Mouse (Mus musculus) midbrain, embryonic 11.5 days (tissue): ENCODE data around the gene Gm49380. TPM values are rescaled to one million over a fixed set of nuclear protein-coding genes. Genes with fewer than 3 reads are reported as not detected.
A peak's percentile ranks its signal among the peaks of the same experiment; 100 is the strongest.

Experiments used
- ATAC-seq: fragments of 200-750 bp; cut with Nextera tagmentation; 2 replicates; pipeline ENCODE4 v1.8.0; 2017; ENCODE audit warnings: moderate TSS enrichment, moderate library complexity; ENCODE audit not compliant: low FRiP score
- DNase-seq: peaks from one replicate; pipeline ENCODE4 v3.0.0; 2015; ENCODE audit warnings: low spot score; ENCODE audit errors: missing footprints
- H3K27ac ChIP-seq: fragments of 300-500 bp; sonication (generic); 2 replicates; pipeline ENCODE4 v1.5.1; 2014; ENCODE audit warnings: low read depth, low read length
- H3K27me3 ChIP-seq: fragments of 300-500 bp; sonication (generic); 2 replicates; pipeline ENCODE4 v1.6.1; 2014; ENCODE audit warnings: mild to moderate bottlenecking, low read length, moderate library complexity, mixed read lengths; ENCODE audit not compliant: control insufficient read depth, insufficient read depth
- H3K36me3 ChIP-seq: fragments of 300-500 bp; sonication (generic); 2 replicates; pipeline ENCODE4 v1.6.1; 2014; ENCODE audit warnings: mild to moderate bottlenecking, low read length, moderate library complexity, mixed read lengths; ENCODE audit not compliant: control insufficient read depth, insufficient read depth
- H3K4me1 ChIP-seq: fragments of 300-500 bp; sonication (generic); 2 replicates; pipeline ENCODE4 v1.6.1; 2014; ENCODE audit warnings: low read length; ENCODE audit not compliant: control insufficient read depth, insufficient read depth
- H3K4me2 ChIP-seq: fragments of 300-500 bp; sonication (generic); 2 replicates; pipeline ENCODE4 v1.6.1; 2014; ENCODE audit warnings: mild to moderate bottlenecking, moderate library complexity
- H3K4me3 ChIP-seq: fragments of 300-500 bp; sonication (generic); 2 replicates; pipeline ENCODE4 v1.5.1; 2014; ENCODE audit warnings: low read depth, low read length
- H3K9ac ChIP-seq: fragments of 300-500 bp; sonication (generic); 2 replicates; pipeline ENCODE4 v1.6.1; 2014; ENCODE audit warnings: low read length
- H3K9me3 ChIP-seq: fragments of 300-500 bp; sonication (generic); 2 replicates; pipeline ENCODE4 v1.6.1; 2016; ENCODE audit warnings: low read length; ENCODE audit not compliant: control insufficient read depth
- WGBS: fragments of 180-500 bp; shearing (Covaris S2); extraction: QIAGEN DNeasy Blood & Tissue Kit; methylation state at CpG from one replicate; pipeline ENCODE4 v1.1.7; 2014; 5-methylcytosine and 5-hydroxymethylcytosine counted together
- polyA plus RNA-seq: library from polyadenylated mRNA; unstranded; fragments of >200 nt; fragmentation: Nextera tagmentation; extraction: Ambion mirVana; gene quantifications from 2 replicates; pipeline ENCODE4 v1.2.1, GENCODE M21; 2014

The Gm49380 gene
- polyA plus RNA-seq: 0.23 and 0.36 TPM in 2 replicates

DNA sequence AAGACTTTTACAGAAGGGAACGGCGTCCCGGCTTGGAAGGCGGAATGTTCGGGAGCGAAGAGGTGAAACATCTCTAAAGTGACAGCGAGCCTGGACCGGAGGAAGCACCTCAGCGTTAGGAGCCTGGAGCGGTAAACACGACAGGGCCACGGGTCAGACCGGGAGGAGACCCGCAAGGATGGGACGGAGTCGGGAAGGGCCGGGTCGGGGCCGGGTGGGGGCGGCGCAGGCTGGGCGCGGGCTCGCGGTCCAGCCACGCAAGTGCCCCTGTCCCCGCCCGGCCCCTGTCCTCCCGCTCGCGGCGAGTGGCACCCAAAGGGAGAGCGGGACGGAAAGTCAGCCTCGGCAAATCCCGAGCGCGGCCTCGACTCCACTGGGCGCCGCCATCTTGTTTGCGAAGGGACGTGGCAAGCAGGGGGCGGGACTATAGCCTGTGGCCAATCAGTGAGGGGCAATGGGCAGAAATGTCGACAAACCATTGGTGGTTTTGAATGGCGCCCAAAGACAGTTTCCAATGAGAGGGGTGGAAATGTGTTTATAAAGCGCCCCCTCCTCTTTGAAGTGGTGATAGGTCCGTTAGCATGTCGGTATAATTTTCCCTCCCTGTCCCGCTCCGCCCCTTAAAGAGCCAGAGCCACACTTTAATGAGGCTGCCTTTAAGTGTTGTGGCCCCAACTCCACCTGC, at the start of gene Gm49380, which contains the start of gene Rnf26:
Gene Gm49380 (minus strand): TSS at position 396 of the 685 bp plus-strand sequence.
Gene Rnf26 (minus strand): TSS at position 413 of the 685 bp plus-strand sequence.
- peaks cover 22% of the 10 kb centered on the region for H3K4me1 ChIP-seq
- ATAC-seq: peak; percentile 95
- H3K27me3 ChIP-seq: no peaks in the 10 kb centered on the region
- 2% methylated on average over 47 of the region's 51 CpGs for WGBS
- peak within 1 kb of the TSS; percentile 47 for H3K4me2 ChIP-seq
- H3K4me3 ChIP-seq: peak within 1 kb of the TSS; percentile 77
- no peaks in the 10 kb centered on the region for H3K9me3 ChIP-seq
- peak within 1 kb of the TSS; percentile 87 for H3K9ac ChIP-seq
- H3K36me3 ChIP-seq: no peaks in the 10 kb centered on the region
- peak; percentile 97 for DNase-seq
- H3K27ac ChIP-seq: no peak within 1 kb of the TSS; the same call in 1 of the 2 replicates

DNA sequence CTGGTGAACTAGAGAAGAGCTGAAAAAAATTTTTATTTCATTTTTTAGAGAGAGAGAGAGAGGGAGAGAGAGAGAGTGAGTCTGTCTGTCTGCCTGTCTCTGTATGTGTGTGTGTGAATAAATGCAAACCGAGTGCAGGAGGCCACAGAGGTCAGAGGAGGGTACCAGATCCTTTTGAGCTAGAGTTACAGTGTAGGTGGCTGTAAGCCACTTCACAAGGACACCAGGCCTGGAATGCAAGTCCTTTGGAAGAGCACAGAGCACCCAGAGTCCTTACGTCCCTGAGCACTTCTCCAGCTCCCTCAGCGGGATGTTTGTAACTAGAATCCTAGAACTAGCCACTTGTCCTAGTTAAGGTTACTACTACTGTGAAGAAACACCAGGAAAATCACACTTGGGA, 46.6 kb upstream of the Gm49380 start:
- Histone ChIP-seq H3K4me3 (no peak overlapping the region), H3K36me3 (peaks cover 10% of the 10 kb centered on the region), H3K9ac (no peak overlapping the region), H3K27ac (no peak overlapping the region), H3K4me1 (no peaks in the 10 kb centered on the region), H3K9me3 (no peaks in the 10 kb centered on the region), H3K4me2 (no peak overlapping the region), H3K27me3 (no peaks in the 10 kb centered on the region)
- ATAC-seq (no peak), DNase-seq (no peak)
- WGBS: 85% methylated on average over 3 of the region's 3 CpGs

DNA sequence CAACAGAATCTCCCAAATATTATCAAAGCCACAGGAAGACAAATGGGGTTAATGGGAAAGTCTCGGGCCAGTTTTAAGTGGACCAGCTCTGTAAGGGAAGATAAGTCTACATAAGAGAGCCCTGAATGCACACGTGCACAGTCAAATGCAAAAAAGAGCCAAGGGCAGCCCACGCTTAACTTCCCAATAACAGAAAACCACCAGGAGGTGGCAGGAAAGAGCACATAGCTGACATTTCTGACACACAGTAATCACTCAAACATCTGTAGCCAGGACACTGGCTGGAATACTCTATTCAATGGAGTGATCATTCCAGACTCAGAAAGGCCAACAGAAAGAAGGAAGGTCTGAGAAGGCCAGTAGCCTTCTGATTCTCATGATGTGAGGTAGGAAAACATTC, 34.0 kb upstream of the Gm49380 start:
- no peak overlapping the region for H3K9ac ChIP-seq
- no peak overlapping the region for H3K4me3 ChIP-seq
- no peaks in the 10 kb centered on the region; the same call in 1 of the 2 replicates for H3K36me3 ChIP-seq
- ATAC-seq (no peak), DNase-seq (peak; percentile 83)
- H3K27me3 ChIP-seq: no peaks in the 10 kb centered on the region
- no peak overlapping the region for H3K4me2 ChIP-seq
- no peak overlapping the region for H3K27ac ChIP-seq
- no peaks in the 10 kb centered on the region for H3K9me3 ChIP-seq
- H3K4me1 ChIP-seq: no peaks in the 10 kb centered on the region
- 61% methylated on average over 3 of the region's 3 CpGs for WGBS

- DNase-seq (no peak), ATAC-seq (no peak)
- Histone ChIP-seq H3K27me3 (no peaks in the 10 kb centered on the region), H3K36me3 (no peaks in the 10 kb centered on the region; the same call in 1 of the 2 replicates), H3K27ac (no peak overlapping the region), H3K9me3 (no peaks in the 10 kb centered on the region), H3K4me2 (no peak overlapping the region), H3K4me1 (no peaks in the 10 kb centered on the region), H3K9ac (no peak overlapping the region), H3K4me3 (no peak overlapping the region)
These were observed 31.4 kb upstream of the Gm49380 start for GRCm38 (mm10) chr9:44144718-44145060.

- no peaks in the 10 kb centered on the region for H3K27me3 ChIP-seq
- H3K9me3 ChIP-seq: no peaks in the 10 kb centered on the region
- DNase-seq (peak; percentile 47), ATAC-seq (no peak)
- no peak overlapping the region for H3K4me3 ChIP-seq
- no peaks in the 10 kb centered on the region for H3K4me1 ChIP-seq
- no peak overlapping the region for H3K4me2 ChIP-seq
- WGBS: 25% methylated on average over 7 of the region's 8 CpGs
- H3K9ac ChIP-seq: no peak overlapping the region
- H3K27ac ChIP-seq: no peak overlapping the region
- no peaks in the 10 kb centered on the region; the same call in 1 of the 2 replicates for H3K36me3 ChIP-seq
These were observed 30.9 kb upstream of the Gm49380 start for GRCm38 (mm10) chr9:44144023-44144717.

- WGBS: 70% methylated on average over 5 of the region's 5 CpGs
- ATAC-seq (no peak), DNase-seq (peak; percentile 70)
- H3K36me3 ChIP-seq: no peaks in the 10 kb centered on the region; the same call in 1 of the 2 replicates
- no peaks in the 10 kb centered on the region for H3K27me3 ChIP-seq
- no peak overlapping the region for H3K4me2 ChIP-seq
- H3K9me3 ChIP-seq: no peaks in the 10 kb centered on the region
- H3K9ac ChIP-seq: no peak overlapping the region
- no peak overlapping the region for H3K4me3 ChIP-seq
- no peaks in the 10 kb centered on the region for H3K4me1 ChIP-seq
- no peak overlapping the region for H3K27ac ChIP-seq
These were observed 30.1 kb upstream of the Gm49380 start for GRCm38 (mm10) chr9:44143421-44143820.

DNA sequence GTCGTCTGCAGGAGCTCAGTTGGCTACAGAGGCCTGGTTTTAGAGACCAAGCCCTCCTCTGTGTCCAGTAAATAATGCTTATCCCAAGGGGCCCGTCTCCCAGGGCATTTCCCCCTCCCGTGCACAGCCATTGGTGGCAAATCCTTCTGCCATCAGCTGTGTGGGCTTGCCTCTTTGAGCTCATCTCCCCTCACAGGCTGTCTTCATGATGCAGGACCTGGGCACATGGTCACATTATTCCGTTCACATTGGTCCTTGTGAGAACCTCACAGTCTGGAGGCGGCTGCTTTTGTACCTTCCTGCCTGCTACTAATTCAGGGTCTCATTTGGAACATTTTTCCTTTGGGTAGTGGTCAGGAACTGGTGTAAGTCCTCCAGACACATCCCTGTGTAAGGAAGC, 28.7 kb upstream of the Gm49380 start:
- Histone ChIP-seq H3K36me3 (no peaks in the 10 kb centered on the region; the same call in 1 of the 2 replicates), H3K9me3 (no peaks in the 10 kb centered on the region), H3K4me2 (no peak overlapping the region), H3K4me1 (no peaks in the 10 kb centered on the region), H3K27me3 (no peaks in the 10 kb centered on the region), H3K4me3 (no peak overlapping the region), H3K27ac (no peak overlapping the region), H3K9ac (no peak overlapping the region)
- DNase-seq: peak; percentile 77
- 64% methylated on average over 5 of the region's 5 CpGs for WGBS
- no peak for ATAC-seq

DNA sequence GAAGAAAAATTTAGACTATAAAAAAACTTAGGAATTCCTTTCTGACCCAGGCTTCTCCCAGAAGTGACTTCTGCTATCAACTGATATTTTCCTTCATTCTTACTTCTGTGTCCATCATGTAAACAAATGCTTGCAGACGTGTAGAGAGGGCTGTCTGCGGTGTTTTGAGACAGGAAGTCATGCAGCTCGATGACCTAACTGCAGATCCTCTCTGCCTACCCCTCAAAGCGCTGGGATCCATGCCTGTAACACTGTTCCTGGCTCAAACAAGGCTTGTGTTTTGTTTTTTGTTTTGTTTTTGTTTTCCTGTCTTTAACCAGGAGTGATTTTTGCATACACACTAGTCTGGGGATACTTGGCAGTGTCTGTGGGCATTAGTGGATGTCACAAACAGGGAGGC, 24.5 kb upstream of the Gm49380 start:
- Histone ChIP-seq H3K27ac (no peak overlapping the region), H3K27me3 (peaks cover 28% of the 10 kb centered on the region), H3K9ac (no peak overlapping the region), H3K9me3 (no peaks in the 10 kb centered on the region), H3K36me3 (no peaks in the 10 kb centered on the region), H3K4me3 (no peak overlapping the region), H3K4me2 (no peak overlapping the region), H3K4me1 (peaks cover 19% of the 10 kb centered on the region)
- ATAC-seq (no peak), DNase-seq (peak; percentile 61)
- 65% methylated on average over 4 of the region's 4 CpGs for WGBS

GRCm38 (mm10) chr9:44135731-44136411, 22.6 kb upstream of the Gm49380 start:
- Histone ChIP-seq H3K9me3 (no peaks in the 10 kb centered on the region), H3K4me3 (peak overlapping the region; percentile 46; the same call in 1 of the 2 replicates), H3K4me2 (peak overlapping the region; percentile 77), H3K36me3 (no peaks in the 10 kb centered on the region), H3K9ac (no peak overlapping the region), H3K27ac (no peak overlapping the region), H3K27me3 (peaks cover 28% of the 10 kb centered on the region), H3K4me1 (peaks cover 26% of the 10 kb centered on the region)
- WGBS: 71% methylated on average over 7 of the region's 7 CpGs
- ATAC-seq: no peak
- peak; percentile 57 for DNase-seq
